Mouse (Mus musculus): Measurements from ENCODE around the gene Stxbp4.

Gene Stxbp4

GRCm38 (mm10) chr11:90637440-90638311 is at the start of gene Stxbp4, which contains the start of gene Cox11:
Gene Stxbp4 (minus strand): TSS chr11:90638084.
Gene Cox11 (plus strand): TSS chr11:90638173.
- DNase-seq (ENCODE audit: low spot score in 2 of 2), result peak; percentile 97

DNA sequence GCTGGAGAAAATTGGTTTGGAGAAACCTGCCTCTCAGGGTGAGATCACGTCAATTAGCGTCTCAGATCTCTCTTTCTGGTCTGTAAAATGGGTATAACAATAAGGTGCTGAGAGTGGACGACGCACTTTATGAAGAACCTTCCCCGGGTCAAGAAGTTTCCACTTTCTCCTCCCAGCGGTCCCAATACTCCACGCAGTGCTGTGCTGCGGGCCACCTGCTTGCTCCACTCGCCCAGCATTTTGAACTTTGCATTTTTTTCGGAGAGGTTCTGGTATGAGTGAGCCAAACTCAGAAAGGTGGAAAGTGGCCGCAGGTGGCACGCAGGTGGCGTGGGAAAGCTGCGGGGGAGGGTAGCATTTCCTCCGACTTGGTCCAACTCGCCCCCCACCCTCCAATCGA is 49.2 kb upstream of the Stxbp4 start:
- DNase-seq (ENCODE audit: low spot score in 2 of 2), result no peak

DNA sequence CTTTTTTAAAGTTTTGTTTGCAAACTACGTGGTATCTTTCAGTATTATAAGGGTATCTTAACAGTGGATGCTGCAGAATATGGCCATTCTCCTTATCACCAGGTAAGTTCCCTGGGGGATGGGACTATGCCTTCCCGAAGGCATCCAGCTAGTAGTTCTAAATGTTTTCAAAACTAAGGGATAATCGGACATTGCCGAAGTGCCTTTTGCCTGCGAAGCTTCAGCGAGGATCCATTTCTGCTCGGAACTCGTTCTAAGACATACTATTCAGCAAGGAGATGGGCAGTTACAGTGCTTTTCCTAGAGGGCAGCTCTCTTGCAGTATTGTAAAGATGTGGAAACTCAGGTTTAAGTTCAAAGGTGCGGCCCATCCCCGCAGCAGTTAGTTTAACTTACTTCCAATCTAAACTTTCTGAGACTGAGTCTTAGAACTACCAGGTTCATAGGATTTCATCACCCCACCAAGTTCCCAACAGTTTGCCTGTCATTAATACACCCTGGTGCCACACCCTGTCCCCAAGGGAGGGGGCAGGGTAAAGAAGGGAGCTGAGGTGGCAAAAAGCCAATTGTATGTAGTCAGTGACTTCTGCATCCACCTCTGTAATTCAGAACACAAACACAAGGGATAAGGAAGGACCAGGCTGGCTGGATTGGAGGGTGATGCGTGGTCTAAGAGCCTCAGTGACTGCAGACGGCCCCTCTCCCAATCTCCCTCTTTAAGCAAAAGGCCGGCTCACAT is 48.6 kb upstream of the Stxbp4 start:
- peak in 1 of 2 experiments; percentile 30 for DNase-seq (ENCODE audit: low spot score in 2 of 2)

DNA sequence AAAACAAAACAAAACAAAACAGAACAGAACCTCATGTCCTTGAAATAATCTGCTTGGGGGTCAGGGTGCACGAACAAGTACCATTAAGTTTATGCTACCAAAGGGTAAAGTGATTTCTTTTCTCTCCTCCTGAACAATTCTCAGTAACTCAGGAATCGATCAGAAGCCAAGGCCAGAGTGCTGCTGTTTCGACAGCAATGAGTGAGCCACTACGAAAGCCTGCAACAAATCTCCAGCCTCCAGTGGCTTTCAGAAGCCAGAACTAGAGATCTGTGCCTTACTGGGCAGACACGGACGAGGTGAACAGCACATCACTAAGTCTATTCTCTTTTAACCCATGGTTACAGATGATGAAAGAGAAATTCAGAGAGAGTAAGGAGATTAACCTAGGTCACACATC is 47.3 kb upstream of the Stxbp4 start:
- no peak for DNase-seq (ENCODE audit: low spot score in 2 of 2)

DNA sequence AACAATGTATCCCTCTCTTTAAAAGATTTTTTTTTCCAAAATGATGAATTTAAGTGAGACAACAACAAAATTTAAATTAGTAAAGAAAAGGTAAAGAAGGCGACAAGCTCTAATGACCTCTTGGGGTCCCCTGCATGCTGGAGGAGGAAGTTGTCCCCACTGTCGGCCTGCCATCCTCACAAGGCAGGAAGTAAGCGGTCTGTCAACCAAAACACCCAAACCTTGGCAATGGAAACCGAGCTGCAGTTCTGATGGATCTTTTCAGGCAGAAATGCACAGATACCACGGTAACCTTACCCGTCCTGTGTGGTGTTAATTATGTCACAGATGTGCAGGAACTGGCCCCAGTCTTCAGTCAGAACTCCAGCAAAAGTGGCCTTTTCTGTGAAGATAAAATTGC is 46.9 kb upstream of the Stxbp4 start:
- no peak for DNase-seq (ENCODE audit: low spot score in 2 of 2)

DNA sequence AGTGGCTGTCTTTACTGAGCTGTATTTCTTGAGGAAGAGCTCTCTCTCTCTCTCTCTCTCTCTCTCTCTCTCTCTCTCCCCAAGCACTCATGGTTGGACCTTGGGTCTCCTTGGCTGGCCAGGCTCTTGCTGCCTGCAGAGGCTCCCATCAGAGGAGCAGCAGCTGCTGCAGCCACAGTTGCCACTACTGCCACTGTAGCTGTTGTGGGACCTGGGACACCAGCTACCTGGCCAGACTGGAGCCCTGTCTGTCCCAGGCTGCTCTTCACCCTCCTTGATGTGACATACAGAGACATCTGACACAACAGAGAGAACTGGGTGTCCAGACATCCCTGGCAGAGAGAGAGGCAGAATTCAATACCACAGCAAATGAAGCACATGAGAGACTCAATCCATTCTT is 43.3 kb upstream of the Stxbp4 start:
- no peak for DNase-seq (ENCODE audit: low spot score in 2 of 2)

DNA sequence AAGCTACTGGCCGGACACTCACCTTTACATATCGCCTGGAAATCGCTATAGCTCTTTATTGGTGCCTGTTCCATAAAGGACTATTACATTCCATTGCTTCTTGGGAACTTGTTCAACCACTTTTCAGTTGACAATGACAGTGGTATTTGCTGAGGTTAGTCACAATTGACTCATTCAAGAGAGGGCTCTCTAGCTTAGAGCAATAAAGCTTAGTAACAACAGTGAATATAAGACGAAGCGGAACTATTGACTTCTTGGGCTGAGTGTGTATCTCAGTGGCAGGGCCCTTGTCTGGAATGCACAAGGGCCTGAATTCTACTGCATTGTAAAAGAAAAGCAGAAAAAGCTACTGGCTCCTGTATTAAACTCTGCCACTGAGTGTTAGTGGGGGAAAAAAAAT is 40.7 kb upstream of the Stxbp4 start:
- DNase-seq (ENCODE audit: low spot score in 2 of 2), result no peak

DNA sequence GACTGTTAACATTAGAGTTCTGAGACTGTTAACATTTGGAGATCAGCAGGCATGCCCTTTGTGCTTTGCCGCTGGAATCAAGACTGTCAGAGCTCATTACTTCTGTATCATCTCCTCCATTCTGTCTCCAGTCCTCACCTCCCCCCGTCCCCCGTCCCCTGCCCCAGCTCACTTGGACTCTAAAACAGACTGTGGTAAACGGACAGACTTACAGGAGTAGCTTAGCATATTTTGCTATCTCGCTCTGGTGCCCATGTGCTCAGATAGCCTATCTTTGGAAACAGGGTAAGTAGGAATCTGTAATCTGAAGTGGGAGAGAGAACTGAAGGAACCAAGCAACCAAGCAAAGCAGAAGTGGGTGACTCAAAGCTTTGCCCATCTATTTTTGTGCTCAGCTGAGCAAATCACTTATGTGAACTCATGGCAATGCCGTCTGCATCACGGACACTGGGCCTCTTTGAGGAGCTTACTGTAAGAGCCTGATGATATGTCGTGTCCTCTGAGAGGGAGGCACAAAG is 39.9 kb upstream of the Stxbp4 start:
- DNase-seq (ENCODE audit: low spot score in 2 of 2), result peak in 1 of 2 experiments; percentile 48

GRCm38 (mm10) chr11:90677027-90677426 is 39.1 kb upstream of the Stxbp4 start:
- DNase-seq (ENCODE audit: low spot score in 2 of 2), result no peak

- DNase-seq (ENCODE audit: low spot score in 2 of 2), result no peak
These were observed 37.7 kb upstream of the Stxbp4 start for GRCm38 (mm10) chr11:90675479-90676110.

- DNase-seq (ENCODE audit: low spot score in 2 of 2), result no peak
These were observed 29.4 kb upstream of the Stxbp4 start for GRCm38 (mm10) chr11:90667325-90667724.

DNA sequence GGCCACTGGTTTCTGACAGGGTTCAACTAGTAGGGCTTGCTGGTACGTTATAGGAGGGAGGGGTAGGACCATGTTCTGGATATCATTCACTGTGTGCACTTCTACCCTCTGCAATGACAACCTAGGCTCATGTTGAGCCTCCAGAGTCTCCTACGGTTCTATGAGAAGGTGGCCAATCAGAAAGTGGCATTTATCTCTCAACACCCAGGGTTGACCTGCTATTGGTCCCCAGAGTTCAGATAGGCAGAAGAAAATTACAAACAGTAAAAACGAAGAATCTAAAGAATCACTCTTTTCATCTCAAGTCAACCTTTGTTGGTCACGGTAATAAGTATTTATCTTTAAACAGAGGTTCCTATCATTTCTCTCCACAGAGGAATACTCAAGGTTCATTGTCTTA is 29.0 kb upstream of the Stxbp4 start:
- no peak for DNase-seq (ENCODE audit: low spot score in 2 of 2)

GRCm38 (mm10) chr11:90666144-90666757 is 28.4 kb upstream of the Stxbp4 start:
- no peak for DNase-seq (ENCODE audit: low spot score in 2 of 2)

DNA sequence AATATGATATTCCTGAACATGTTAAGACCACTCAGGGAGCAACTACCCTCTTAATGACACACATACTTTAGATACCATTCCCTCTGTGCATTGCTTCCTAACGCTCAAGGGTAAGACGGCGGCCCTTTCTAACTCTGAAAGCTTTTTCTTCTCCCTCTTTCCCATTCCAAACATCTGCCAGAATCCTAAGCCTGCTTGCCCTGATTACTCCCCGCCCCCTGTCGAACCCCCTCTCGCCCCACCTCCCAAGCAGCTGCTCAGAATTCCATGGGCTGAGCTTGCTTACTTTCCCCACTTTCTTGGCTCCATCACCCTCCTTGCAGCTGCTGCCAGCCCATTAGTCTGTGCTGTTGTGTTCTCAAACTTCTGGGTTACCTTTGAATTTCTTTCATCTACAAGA is 27.3 kb upstream of the Stxbp4 start:
- DNase-seq (ENCODE audit: low spot score in 2 of 2), result peak; percentile 69 to 73

GRCm38 (mm10) chr11:90664345-90664986 is 26.6 kb upstream of the Stxbp4 start:
- no peak for DNase-seq (ENCODE audit: low spot score in 2 of 2)

DNA sequence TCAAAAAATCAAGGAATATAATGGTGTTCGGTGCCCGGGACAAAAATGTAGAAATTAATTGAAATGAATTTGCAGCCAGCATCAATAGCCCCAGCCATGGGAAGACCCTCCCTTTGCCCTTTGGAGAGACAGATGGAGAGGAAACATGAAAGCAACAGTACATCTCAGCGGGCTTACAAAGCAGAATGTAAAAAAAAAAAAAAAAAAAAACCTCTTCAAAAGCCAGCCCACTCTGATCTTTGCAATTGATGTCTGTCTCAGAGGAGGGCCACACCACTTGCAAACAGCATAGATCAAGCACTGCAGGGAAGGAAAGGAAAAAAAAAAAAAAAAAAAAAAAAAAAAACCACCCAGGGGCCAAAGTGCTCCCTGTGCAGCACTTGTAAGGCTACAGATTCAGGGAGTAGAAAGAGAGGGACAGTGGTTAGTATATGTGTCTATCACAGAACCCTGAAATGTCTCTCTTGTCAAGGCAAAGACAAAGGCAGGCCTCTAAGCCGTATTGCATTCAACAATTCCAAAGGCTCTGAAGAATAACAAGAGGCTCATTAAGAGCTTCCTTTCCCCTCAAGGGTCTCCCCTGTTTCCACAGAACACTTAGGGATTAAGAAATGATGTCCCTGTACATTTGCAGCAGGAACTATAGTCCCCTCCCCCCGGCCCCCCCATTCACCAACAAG is 25.9 kb upstream of the Stxbp4 start:
- no peak for DNase-seq (ENCODE audit: low spot score in 2 of 2)

- no peak for DNase-seq (ENCODE audit: low spot score in 2 of 2)
These were observed 25.2 kb upstream of the Stxbp4 start for GRCm38 (mm10) chr11:90663052-90663451.

GRCm38 (mm10) chr11:90660662-90661061 is 22.8 kb upstream of the Stxbp4 start:
- DNase-seq (ENCODE audit: low spot score in 2 of 2), result no peak

DNA sequence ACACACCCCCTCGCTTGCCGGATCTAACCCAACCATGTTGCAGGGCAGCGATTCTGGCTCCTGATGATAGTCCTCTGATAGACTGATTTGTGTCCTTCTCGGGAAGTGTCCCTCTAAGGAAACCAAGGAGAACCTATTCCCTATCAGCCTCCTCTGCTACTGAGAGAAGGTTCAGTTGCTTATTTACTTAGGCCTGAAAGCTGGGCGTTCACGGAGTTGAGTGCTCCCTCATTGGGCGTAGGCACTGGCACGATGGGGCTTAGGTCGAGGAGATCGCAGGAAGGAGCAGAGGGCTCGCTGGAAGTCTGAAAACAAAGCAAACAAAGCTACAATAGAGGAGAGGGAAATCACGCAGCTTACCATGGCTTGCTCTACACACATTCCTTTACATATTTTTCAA is 19.6 kb upstream of the Stxbp4 start:
- DNase-seq (ENCODE audit: low spot score in 2 of 2), result no peak

GRCm38 (mm10) chr11:90652603-90653002 is 14.7 kb upstream of the Stxbp4 start:
- DNase-seq (ENCODE audit: low spot score in 2 of 2), result no peak
